Mouse (Mus musculus) liver, adult 2 months (tissue): Measurements from ENCODE around the gene Msi1. TPM values are rescaled to one million over a fixed set of nuclear protein-coding genes. Genes with fewer than 3 reads are reported as not detected.

Experiments used
- DNase-seq: peaks from one replicate; pipeline ENCODE4 v3.0.0-alpha.2; 2011; ENCODE audit warnings: low read depth, low spot score; ENCODE audit errors: extremely low read depth
- H3K27ac ChIP-seq: fragments of 200-500 bp; replicated peaks from 2 replicates; pipeline ENCODE4 v1.5.1; 2012; ENCODE audit warnings: low read depth, mild to moderate bottlenecking, control low read depth, inconsistent platforms, low read length; ENCODE audit not compliant: insufficient read depth
- H3K27me3 ChIP-seq: fragments of 200-500 bp; 2 replicates; pipeline ENCODE4 v1.6.1; 2012; ENCODE audit warnings: mild to moderate bottlenecking, moderate library complexity, low read length, inconsistent platforms; ENCODE audit not compliant: control insufficient read depth, insufficient read depth
- H3K36me3 ChIP-seq: fragments of 200-500 bp; 2 replicates; pipeline ENCODE4 v1.6.1; 2012; ENCODE audit warnings: low read length, inconsistent platforms; ENCODE audit not compliant: control insufficient read depth, insufficient read depth
- H3K4me1 ChIP-seq: fragments of 200-500 bp; 2 replicates; pipeline ENCODE4 v1.6.1; 2011; ENCODE audit warnings: low read length; ENCODE audit not compliant: control insufficient read depth, insufficient read depth
- H3K4me3 ChIP-seq: fragments of 200-500 bp; 2 replicates; pipeline ENCODE4 v1.5.1; 2011; ENCODE audit warnings: low read depth, mild to moderate bottlenecking, control low read depth, low read length, moderate library complexity; ENCODE audit not compliant: insufficient read depth
- H3K79me2 ChIP-seq: fragments of 200-500 bp; 2 replicates; pipeline ENCODE4 v1.6.1; 2012; ENCODE audit warnings: inconsistent platforms, mild to moderate bottlenecking, low read length, moderate library complexity; ENCODE audit not compliant: control insufficient read depth, insufficient read depth
- H3K9ac ChIP-seq: fragments of 200-500 bp; 2 replicates; pipeline ENCODE4 v1.6.1; 2012; ENCODE audit warnings: low read depth, mild to moderate bottlenecking, control low read depth, inconsistent platforms, low read length
- CTCF ChIP-seq: fragments of 200-500 bp; IDR thresholded peaks from 2 replicates; pipeline ENCODE4 v1.5.1; 2011; ENCODE audit warnings: low read depth, low read length, control low read depth
- POLR2A ChIP-seq: fragments of 200-500 bp; IDR thresholded peaks from 2 replicates; pipeline ENCODE4 v1.6.1; 2011; ENCODE audit warnings: low read length, control low read depth; ENCODE audit not compliant: insufficient read depth; ENCODE audit errors: extremely low read depth
- WGBS: fragments of 180-500 bp; shearing (Covaris S2); methylation state at CpG from one replicate; pipeline ENCODE4 v1.1.7; 2018; 5-methylcytosine and 5-hydroxymethylcytosine counted together
- polyA plus RNA-seq: library from polyadenylated mRNA; depleted of rRNA; stranded (reverse); fragments of >200 nt; gene quantifications from 2 replicates; pipeline ENCODE4 v1.2.3, GENCODE M21; 2012
- total RNA-seq: library from RNA; depleted of rRNA; stranded (reverse); fragments of >200 nt; gene quantifications from 2 replicates; pipeline ENCODE4 v1.2.3, GENCODE M21; 2014

The Msi1 gene
- total and polyA plus RNA-seq, 2 experiments, result 0.09 TPM; not detected in 1

DNA sequence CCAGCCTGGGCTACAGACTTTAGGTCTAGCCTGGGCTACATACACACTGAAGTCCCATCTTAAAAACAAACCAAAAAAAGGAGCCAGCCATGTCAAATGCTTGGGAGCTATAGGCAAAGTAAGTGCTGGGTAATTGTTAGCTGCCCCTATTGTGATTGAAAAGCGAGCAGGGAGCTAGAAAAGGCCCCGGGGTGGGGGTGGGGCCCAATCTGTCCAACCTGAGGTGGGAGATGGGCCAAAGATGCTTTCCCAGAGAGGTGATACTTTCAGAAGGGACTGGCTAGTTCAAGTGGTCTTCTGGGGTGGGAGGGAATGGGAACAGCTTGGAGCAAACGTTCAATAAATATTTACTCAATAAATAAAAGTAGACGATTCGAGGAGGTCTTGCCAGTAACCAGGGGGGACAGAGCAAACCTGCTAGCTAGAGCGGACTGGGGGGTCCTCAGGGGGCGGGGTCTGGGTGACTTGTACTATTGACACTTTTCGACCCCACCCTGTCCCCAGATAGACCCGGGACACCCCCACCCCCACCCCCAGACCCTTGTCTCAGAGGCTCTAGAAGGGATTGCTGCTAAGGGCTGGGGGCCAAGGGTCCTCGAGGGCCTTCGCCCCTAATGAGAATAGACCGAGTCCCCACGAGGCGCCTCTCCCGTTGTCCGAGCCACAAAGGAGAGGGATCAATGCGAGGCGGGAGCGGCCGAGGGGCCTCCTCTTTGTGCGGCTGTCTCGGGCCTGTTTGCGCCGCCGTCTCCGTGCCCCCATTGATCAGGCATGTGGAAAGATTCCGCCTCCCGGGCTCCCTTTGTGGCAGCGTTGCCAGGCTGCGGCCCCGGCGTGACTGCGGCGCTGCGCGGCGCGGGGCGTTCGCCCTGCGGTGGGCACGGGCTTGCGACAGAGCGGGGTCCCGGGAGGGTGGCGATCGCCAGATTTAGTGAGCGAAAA, 31.3 kb upstream of the Msi1 start:
- H3K4me1 ChIP-seq, result no peaks in the 10 kb centered on the region
- no peak overlapping the region for H3K27ac ChIP-seq
- no peaks in the 10 kb centered on the region for H3K36me3 ChIP-seq
- no peak for DNase-seq
- H3K9ac ChIP-seq, result no peak overlapping the region
- no peak for TF ChIP-seq CTCF
- TF ChIP-seq POLR2A, result no peak
- WGBS, result 6% methylated on average over 48 of the region's 48 CpGs
- H3K4me3 ChIP-seq, result no peak overlapping the region
- H3K79me2 ChIP-seq, result no peaks in the 10 kb centered on the region
- peaks cover 18% of the 10 kb centered on the region for H3K27me3 ChIP-seq

DNA sequence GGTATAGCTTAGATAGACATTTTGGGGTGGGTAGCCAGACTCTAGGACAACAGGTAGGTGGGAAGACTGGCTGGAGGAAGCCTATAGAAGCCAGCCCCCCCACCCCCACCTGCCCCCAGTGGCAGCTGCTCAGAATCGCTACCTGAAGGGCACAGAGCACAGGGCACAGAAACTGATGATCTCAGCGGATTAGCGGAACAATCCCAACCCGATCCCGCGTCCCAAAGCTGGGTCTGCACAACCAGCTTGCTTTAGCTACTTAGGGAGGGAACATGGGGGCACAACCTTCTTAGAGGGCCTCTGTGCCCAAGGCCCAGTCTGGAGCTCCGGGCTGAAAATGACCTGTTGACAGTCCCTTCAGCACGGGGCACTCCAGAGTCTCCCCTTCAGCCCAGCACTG, 27.3 kb upstream of the Msi1 start:
- Histone ChIP-seq H3K79me2 (no peaks in the 10 kb centered on the region), H3K36me3 (no peaks in the 10 kb centered on the region), H3K27me3 (peaks cover 22% of the 10 kb centered on the region), H3K4me1 (no peaks in the 10 kb centered on the region), H3K4me3 (no peak overlapping the region), H3K27ac (no peak overlapping the region), H3K9ac (no peak overlapping the region)
- DNase-seq, result no peak
- 89% methylated on average over 8 of the region's 8 CpGs for WGBS
- TF ChIP-seq POLR2A, result no peak
- TF ChIP-seq CTCF, result no peak

DNA sequence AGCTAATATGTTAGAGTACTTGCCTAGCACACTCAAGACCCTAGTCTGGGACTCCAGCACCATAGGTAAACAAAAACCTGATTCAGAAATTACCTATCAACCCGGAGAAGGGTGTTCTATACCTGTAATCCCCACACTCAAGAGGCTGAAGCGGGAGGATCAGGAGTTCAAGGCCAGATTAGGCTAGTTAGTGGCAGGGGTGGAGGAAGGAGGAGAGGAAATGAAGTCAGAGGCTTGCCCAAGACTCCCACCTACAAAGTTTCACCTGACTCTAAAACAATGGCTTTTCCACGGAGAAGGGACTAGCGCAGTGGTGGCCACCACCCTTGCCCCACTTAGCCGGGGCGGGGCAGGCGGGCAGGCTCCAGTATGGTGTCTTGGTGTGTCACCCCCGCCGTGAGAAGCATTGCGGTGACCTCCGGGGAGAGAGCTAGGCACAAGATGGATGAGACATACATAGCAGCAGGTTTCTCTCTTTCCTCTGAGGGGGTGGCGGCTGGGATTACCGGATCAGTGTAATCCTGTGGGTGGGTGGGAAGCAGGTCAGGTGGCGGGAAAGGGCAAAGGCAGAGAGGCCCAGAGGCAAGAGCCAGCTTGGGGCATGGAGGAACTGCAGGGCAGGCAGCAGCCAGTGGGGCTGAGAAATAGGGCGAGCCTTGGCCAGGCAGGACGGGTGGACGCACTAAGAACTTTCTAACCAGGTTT, 25.8 kb upstream of the Msi1 start:
- TF ChIP-seq POLR2A, result no peak
- TF ChIP-seq CTCF, result no peak
- no peak for DNase-seq
- WGBS, result 43% methylated on average over 17 of the region's 17 CpGs
- no peaks in the 10 kb centered on the region for H3K36me3 ChIP-seq
- no peak overlapping the region for H3K27ac ChIP-seq
- no peak overlapping the region for H3K4me3 ChIP-seq
- no peaks in the 10 kb centered on the region for H3K79me2 ChIP-seq
- no peak overlapping the region for H3K9ac ChIP-seq
- peaks cover 12% of the 10 kb centered on the region for H3K27me3 ChIP-seq
- H3K4me1 ChIP-seq, result no peaks in the 10 kb centered on the region

DNA sequence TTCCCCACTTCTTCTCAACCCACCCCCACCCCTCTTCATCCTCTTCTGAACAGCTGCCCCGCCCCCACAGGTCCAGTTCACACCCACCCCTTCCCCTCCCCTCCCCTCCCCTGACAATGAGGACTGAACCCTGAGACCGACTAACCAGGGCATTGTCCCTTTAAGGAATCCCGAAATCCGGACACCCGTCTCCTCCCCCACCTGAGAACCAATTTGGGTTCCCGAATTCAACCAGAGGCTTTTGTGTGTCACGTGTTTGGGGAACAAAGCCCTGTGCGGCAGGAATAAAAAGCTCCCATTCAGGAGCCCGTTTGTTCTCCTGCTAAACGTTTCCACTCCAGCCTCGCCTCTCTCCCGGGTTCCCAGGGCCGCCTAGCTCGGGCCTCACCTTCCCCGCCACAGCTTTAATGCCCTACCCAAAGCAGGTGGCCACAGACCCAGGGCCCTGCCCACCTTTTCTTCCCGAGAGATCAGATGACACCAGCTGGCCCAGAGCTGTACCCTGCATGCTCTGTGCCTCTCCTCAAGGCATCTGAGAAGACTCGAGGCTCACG, 25.1 kb upstream of the Msi1 start:
- peaks cover 12% of the 10 kb centered on the region for H3K27me3 ChIP-seq
- no peak overlapping the region for H3K4me3 ChIP-seq
- WGBS, result 13% methylated on average over 18 of the region's 18 CpGs
- H3K9ac ChIP-seq, result no peak overlapping the region
- no peak overlapping the region for H3K27ac ChIP-seq
- DNase-seq, result no peak
- TF ChIP-seq CTCF, result no peak
- no peak for TF ChIP-seq POLR2A
- no peaks in the 10 kb centered on the region for H3K4me1 ChIP-seq
- no peaks in the 10 kb centered on the region for H3K36me3 ChIP-seq
- no peaks in the 10 kb centered on the region for H3K79me2 ChIP-seq

DNA sequence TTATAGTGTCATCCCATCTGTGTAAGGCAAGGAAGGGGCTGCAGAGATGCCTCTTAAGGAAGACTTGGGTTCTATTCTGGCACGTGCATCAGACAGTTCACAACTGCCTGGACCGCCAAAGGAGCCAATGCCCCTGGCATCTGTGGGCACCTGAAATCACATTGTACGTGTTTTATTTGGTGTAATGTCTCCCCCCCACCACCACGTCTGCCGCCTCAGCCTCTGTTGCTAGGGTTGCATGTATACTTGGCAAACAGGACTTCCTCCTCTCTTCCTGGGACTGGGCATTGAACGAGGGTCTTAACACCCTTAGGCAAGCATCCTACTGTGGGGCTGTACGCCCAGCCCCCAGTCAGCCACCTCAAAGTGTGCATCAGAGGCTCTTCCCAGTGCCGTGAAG, 24.2 kb upstream of the Msi1 start:
- no peak overlapping the region for H3K27ac ChIP-seq
- no peak for DNase-seq
- H3K4me3 ChIP-seq, result no peak overlapping the region
- no peaks in the 10 kb centered on the region for H3K36me3 ChIP-seq
- no peaks in the 10 kb centered on the region for H3K4me1 ChIP-seq
- 73% methylated on average over 8 of the region's 8 CpGs for WGBS
- no peaks in the 10 kb centered on the region for H3K79me2 ChIP-seq
- H3K27me3 ChIP-seq, result peaks cover 12% of the 10 kb centered on the region
- TF ChIP-seq POLR2A (no peak), CTCF (no peak)
- H3K9ac ChIP-seq, result no peak overlapping the region
